Mouse (Mus musculus): ENCODE measurements around the gene Gm10570. TPM values are rescaled to one million over a fixed set of nuclear protein-coding genes. Genes with fewer than 3 reads are reported as not detected.

Gene Gm10570
- total and polyA plus RNA-seq, 3 experiments: not detected

- Histone ChIP-seq H3K9ac (ENCODE audit: control insufficient read depth, low read depth, low read length, poor library complexity, severe bottlenecking) (no peak overlapping the region), H3K36me3 (ENCODE audit: control insufficient read depth in 1 of 2, insufficient read depth in 2 of 2, low read length in 2 of 2) (peaks cover 0 to 7% of the 10 kb centered on the region in 2 experiments; a peak in 2 of 4 replicates), H3K4me3 (ENCODE audit: control insufficient read depth in 1 of 2, insufficient read depth in 1 of 2, low read depth in 2 of 2, low read length in 2 of 2) (no peak overlapping the region), H3K9me3 (replicated peaks; ENCODE audit: insufficient read depth, low read length) (no peaks in the 10 kb centered on the region), H3K27ac (ENCODE audit: control insufficient read depth, low read depth, low read length) (no peak overlapping the region), H3K27me3 (ENCODE audit: control insufficient read depth in 1 of 2, insufficient read depth in 2 of 2, low read length in 2 of 2) (no peaks in the 10 kb centered on the region), H3K79me2 (ENCODE audit: control insufficient read depth, insufficient read depth, low read length, poor library complexity) (no peaks in the 10 kb centered on the region), H3K4me1 (ENCODE audit: control insufficient read depth in 1 of 2, insufficient read depth in 2 of 2, low read length in 2 of 2) (peaks cover 2 to 13% of the 10 kb centered on the region in 2 experiments; a peak in 3 of 4 replicates)
- TF ChIP-seq NRF1 (IDR thresholded peaks at IDR 0.05; ENCODE audit: insufficient read depth, low read depth, low read length, poor library complexity, severe bottlenecking): no peak
- no peak for DNase-seq (ENCODE audit: low read depth, low spot score)
Measured at GRCm38 (mm10) chr4:130304746-130305145, 3.7 kb downstream of the Gm10570 start.

- Histone ChIP-seq H3K9ac (ENCODE audit: control insufficient read depth, low read depth, low read length, poor library complexity, severe bottlenecking) (no peak overlapping the region), H3K36me3 (ENCODE audit: control insufficient read depth in 1 of 2, insufficient read depth in 2 of 2, low read length in 2 of 2) (peaks cover 0 to 7% of the 10 kb centered on the region in 2 experiments; a peak in 2 of 4 replicates), H3K79me2 (ENCODE audit: control insufficient read depth, insufficient read depth, low read length, poor library complexity) (no peaks in the 10 kb centered on the region), H3K4me3 (ENCODE audit: control insufficient read depth in 1 of 2, insufficient read depth in 1 of 2, low read depth in 2 of 2, low read length in 2 of 2) (no peak overlapping the region), H3K27me3 (ENCODE audit: control insufficient read depth in 1 of 2, insufficient read depth in 2 of 2, low read length in 2 of 2) (no peaks in the 10 kb centered on the region), H3K9me3 (replicated peaks; ENCODE audit: insufficient read depth, low read length) (no peaks in the 10 kb centered on the region), H3K4me1 (ENCODE audit: control insufficient read depth in 1 of 2, insufficient read depth in 2 of 2, low read length in 2 of 2) (peaks cover 4 to 17% of the 10 kb centered on the region in 2 experiments), H3K27ac (ENCODE audit: control insufficient read depth, low read depth, low read length) (no peak overlapping the region)
- TF ChIP-seq RAD21 (IDR thresholded peaks at IDR 0.05; ENCODE audit: low read depth, low read length) (no peak), GATA1 (IDR thresholded peaks at IDR 0.05; ENCODE audit: low read depth, low read length) (0 out of 2 replicates have a peak, but pooled peaks have one; percentile 17), BHLHE40 (IDR thresholded peaks at IDR 0.05; ENCODE audit: borderline replicate concordance, low read depth, low read length) (no peak), EP300 (IDR thresholded peaks at IDR 0.05; ENCODE audit: low read depth in 1 of 2, low read length in 2 of 2) (peak in 1 of 2 experiments; percentile 38; a peak in 2 of 4 replicates), USF2 (IDR thresholded peaks at IDR 0.05; ENCODE audit: borderline replicate concordance in 1 of 2, insufficient read depth in 1 of 2, low read depth in 1 of 2, low read length in 2 of 2) (no peak), E2F4 (IDR thresholded peaks at IDR 0.05; ENCODE audit: borderline replicate concordance, low read depth, low read length) (no peak), TCF12 (IDR thresholded peaks at IDR 0.05; ENCODE audit: low read depth, low read length) (peak; percentile 20; the same call in 1 of the 2 replicates), RCOR1 (IDR thresholded peaks at IDR 0.05; ENCODE audit: low read depth, low read length) (no peak), POLR2AphosphoS2 (IDR thresholded peaks at IDR 0.05; ENCODE audit: low read length) (no peak), ETS1 (IDR thresholded peaks at IDR 0.05; ENCODE audit: low read depth, low read length) (peak; percentile 40; the same call in 1 of the 2 replicates)
- peak; percentile 37 for DNase-seq (ENCODE audit: low read depth, low spot score)
Measured at GRCm38 (mm10) chr4:130302285-130302870, 6.1 kb downstream of the Gm10570 start.

- H3K36me3 ChIP-seq (ENCODE audit: control insufficient read depth in 1 of 2, insufficient read depth in 2 of 2, low read length in 2 of 2): peaks cover 0 to 12% of the 10 kb centered on the region in 2 experiments; a peak in 2 of 4 replicates
- H3K9ac ChIP-seq (ENCODE audit: control insufficient read depth, low read depth, low read length, poor library complexity, severe bottlenecking): no peak overlapping the region
- no peaks in the 10 kb centered on the region for H3K9me3 ChIP-seq (replicated peaks; ENCODE audit: insufficient read depth, low read length)
- DNase-seq (ENCODE audit: low read depth, low spot score): no peak
- no peaks in the 10 kb centered on the region for H3K79me2 ChIP-seq (ENCODE audit: control insufficient read depth, insufficient read depth, low read length, poor library complexity)
- H3K4me1 ChIP-seq (ENCODE audit: control insufficient read depth in 1 of 2, insufficient read depth in 2 of 2, low read length in 2 of 2): peaks cover 16 to 24% of the 10 kb centered on the region in 2 experiments
- no peak overlapping the region for H3K4me3 ChIP-seq (ENCODE audit: control insufficient read depth in 1 of 2, insufficient read depth in 1 of 2, low read depth in 2 of 2, low read length in 2 of 2)
- H3K27ac ChIP-seq (ENCODE audit: control insufficient read depth, low read depth, low read length): no peak overlapping the region
- no peaks in the 10 kb centered on the region for H3K27me3 ChIP-seq (ENCODE audit: control insufficient read depth in 1 of 2, insufficient read depth in 2 of 2, low read length in 2 of 2)
- no peak for TF ChIP-seq MXI1 (IDR thresholded peaks at IDR 0.05; ENCODE audit: low read depth, low read length)
- TF ChIP-seq ZC3H11A (IDR thresholded peaks at IDR 0.05; ENCODE audit: low read depth, low read length): no peak
- TF ChIP-seq SMC3 (IDR thresholded peaks at IDR 0.05; ENCODE audit: low read depth, low read length): no peak
- no peak for TF ChIP-seq RCOR1 (IDR thresholded peaks at IDR 0.05; ENCODE audit: low read depth, low read length)
- no peak for TF ChIP-seq GABPA (IDR thresholded peaks at IDR 0.05; ENCODE audit: low read depth, low read length)
- no peak for TF ChIP-seq CHD2 (IDR thresholded peaks at IDR 0.05; ENCODE audit: low read length)
- TF ChIP-seq JUND (IDR thresholded peaks at IDR 0.05; ENCODE audit: low read depth, low read length): no peak
- no peak for TF ChIP-seq RAD21 (IDR thresholded peaks at IDR 0.05; ENCODE audit: low read depth, low read length)
- no peak for TF ChIP-seq MAZ (IDR thresholded peaks at IDR 0.05; ENCODE audit: low read depth, low read length)
- no peak for TF ChIP-seq MAFK (IDR thresholded peaks at IDR 0.05; ENCODE audit: borderline replicate concordance, low read depth, low read length)
- no peak for TF ChIP-seq USF2 (IDR thresholded peaks at IDR 0.05; ENCODE audit: borderline replicate concordance in 1 of 2, insufficient read depth in 1 of 2, low read depth in 1 of 2, low read length in 2 of 2)
- no peak for TF ChIP-seq MYC (IDR thresholded peaks at IDR 0.05; ENCODE audit: low read depth, low read length)
- TF ChIP-seq EP300 (IDR thresholded peaks at IDR 0.05; ENCODE audit: low read depth in 1 of 2, low read length in 2 of 2): no peak
- no peak for TF ChIP-seq MEF2A (IDR thresholded peaks at IDR 0.05; ENCODE audit: extremely low read depth, insufficient replicate concordance, low read depth, low read length, poor library complexity, severe bottlenecking)
- no peak for TF ChIP-seq USF1 (IDR thresholded peaks at IDR 0.05; ENCODE audit: low read depth, low read length)
- TF ChIP-seq NELFE (IDR thresholded peaks at IDR 0.05; ENCODE audit: low read depth, low read length): no peak
- no peak for TF ChIP-seq ELF1 (IDR thresholded peaks at IDR 0.05; ENCODE audit: low read depth, low read length)
Measured at GRCm38 (mm10) chr4:130299629-130300018, 8.8 kb downstream of the Gm10570 start.

All from MEL (cell line).